Mouse (Mus musculus) central nervous system, embryonic 11.5 days (tissue): Measurements from ENCODE around the gene Grap. TPM values are rescaled to one million over a fixed set of nuclear protein-coding genes. Genes with fewer than 3 reads are reported as not detected.

ENCODE experiments used
- polyA plus RNA-seq: library from polyadenylated mRNA; depleted of rRNA; stranded (reverse); fragments of >200 nt; gene quantifications from 2 replicates; pipeline ENCODE4 v1.2.3, GENCODE M21; 2012; rRNA removed

The Grap gene
- 4.3 and 4.9 TPM in 2 replicates for polyA plus RNA-seq

DNA sequence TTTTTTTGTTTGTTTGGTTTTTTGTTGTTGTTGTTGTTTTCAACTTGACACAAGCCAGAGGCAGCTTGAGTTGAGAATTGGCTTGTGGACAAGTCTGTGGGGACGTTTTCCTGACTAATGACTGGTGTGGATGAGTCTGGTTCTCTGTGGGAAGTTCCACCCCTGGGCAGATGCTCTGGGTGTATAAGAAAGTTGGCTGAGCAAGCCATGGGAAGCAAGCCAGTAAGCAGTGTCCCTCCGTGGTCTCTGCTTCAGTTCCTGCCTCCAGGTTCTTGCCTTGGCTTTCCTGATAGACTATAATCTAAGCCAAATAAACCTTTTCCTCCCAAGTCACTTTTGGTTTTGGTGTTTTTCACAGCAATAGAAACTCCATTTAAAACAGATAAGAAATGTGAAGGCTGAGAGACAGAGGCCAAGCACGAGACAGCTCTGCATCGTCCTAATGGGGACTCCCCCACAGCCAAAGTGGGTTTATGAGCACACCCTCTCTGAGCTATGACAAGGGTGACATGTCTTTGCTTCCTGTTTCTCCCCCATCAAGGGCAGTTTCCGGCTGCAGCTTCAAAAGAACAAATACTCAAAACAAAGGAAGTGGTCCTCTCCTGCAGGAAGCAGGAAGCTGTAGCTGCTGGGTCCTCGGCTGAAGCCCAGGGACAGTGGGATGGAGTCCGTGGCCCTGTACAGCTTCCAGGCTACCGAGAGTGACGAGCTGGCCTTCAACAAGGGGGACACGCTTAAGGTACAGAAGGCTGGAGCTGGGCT lies at the start of gene Grap:
Gene Grap, plus strand, starts transcription at position 580 of the 762 bp plus-strand sequence.

DNA sequence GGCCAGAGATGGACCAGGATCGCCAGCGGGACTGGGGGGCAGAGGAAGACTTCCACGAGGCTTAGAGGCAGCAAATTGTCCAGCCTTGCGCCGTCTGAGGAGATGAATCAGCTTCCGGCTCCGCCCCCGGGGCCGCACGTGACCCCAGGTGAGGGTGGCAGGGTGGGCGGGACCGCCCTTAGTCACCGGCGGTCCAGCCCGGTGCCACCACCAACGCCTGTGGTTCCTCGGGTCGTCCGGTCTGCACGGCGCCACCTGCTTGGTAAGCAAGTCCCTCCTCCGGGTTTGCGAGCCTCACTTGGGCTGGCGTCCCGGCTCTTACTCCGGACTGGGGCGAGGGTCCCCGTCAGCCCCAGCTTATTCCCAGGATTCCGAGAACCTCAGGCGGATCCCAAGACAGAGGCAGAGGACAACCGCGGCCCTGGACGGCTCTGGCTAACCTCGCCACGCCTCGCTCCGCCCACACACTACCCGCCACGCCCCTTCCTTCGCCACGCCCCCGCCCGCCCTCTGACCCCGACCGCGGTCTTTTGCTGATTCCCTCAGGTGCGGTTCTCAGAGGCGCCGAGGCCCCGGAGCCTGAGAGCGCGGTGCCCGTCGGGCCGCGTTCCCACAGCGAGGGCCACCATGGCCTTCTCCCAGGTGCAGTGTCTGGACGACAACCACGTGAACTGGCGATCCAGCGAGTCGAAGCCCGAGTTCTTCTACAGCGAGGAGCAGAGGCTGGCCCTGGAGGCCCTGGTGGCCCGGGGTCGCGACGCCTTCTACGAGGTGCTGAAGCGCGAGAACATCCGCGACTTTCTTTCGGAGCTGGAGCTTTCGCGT lies 31.1 kb downstream of the Grap start, which contains the start of gene Fam83g:
Gene Fam83g, plus strand, starts transcription at position 185 of the 825 bp plus-strand sequence.

DNA sequence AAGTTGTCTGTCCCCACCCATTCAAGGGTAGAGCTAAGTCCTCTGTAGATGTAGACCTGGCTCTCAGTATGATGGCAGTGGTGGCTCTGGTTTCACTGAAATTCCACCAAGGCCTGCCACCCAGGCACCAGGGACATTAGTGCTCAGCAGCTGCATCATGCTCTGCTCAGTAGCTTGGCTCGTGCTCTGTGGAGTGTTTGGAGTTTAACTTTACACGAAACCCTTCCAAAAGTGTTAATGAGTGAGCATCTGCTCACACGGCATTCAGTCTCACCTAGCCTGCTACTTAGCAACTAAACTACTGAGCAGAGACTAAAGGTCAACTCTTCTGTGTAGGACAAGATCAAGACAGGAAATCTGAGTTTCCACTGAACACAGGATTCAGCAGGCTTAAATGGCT lies 67.6 kb downstream of the Grap start, which contains the start of gene Slc5a10:
Gene Slc5a10, minus strand, starts transcription at position 191 of the 400 bp plus-strand sequence.

Other genes starting within 250 kb of the Grap start
- gene Rnf112, start 199.1 kb upstream of the Grap start, polyA plus RNA-seq = 5.4 and 6.8 TPM in 2 replicates
- 65.6 and 232 TPM in 2 replicates for gene Mfap4, start 167.8 kb upstream of the Grap start, polyA plus RNA-seq
- 96.4 and 120 TPM in 2 replicates for gene Mapk7, start 158.9 kb upstream of the Grap start, polyA plus RNA-seq
- gene B9d1, start 148.1 kb upstream of the Grap start, polyA plus RNA-seq = 48.2 and 53.7 TPM in 2 replicates
- gene Epn2, start 73.6 kb upstream of the Grap start, polyA plus RNA-seq = 25.4 and 27.5 TPM in 2 replicates
- gene Fam83g, start 30.8 kb downstream of the Grap start, polyA plus RNA-seq = 0.42 and 0.68 TPM in 2 replicates
- 0.02 TPM in 1 of 2 replicates, not detected in the other for gene Slc5a10, start 67.6 kb downstream of the Grap start, polyA plus RNA-seq
- gene Prpsap2, start 108.8 kb downstream of the Grap start, polyA plus RNA-seq = 53.3 and 64.6 TPM in 2 replicates
- gene Ulk2, start 201.8 kb downstream of the Grap start, polyA plus RNA-seq = 18.4 and 34.1 TPM in 2 replicates